Mouse (Mus musculus) intestine, postnatal 0 days (tissue): ENCODE data around the gene Slc41a3. TPM values are rescaled to one million over a fixed set of nuclear protein-coding genes. Genes with fewer than 3 reads are reported as not detected.

Experiments
- ATAC-seq: fragments of 200-750 bp; cut with Nextera tagmentation; 2 replicates; pipeline ENCODE4 v1.8.0; 2017; ENCODE audit warnings: mild to moderate bottlenecking, moderate TSS enrichment, moderate library complexity
- H3K27ac ChIP-seq: fragments of 300-500 bp; sonication (generic); 2 replicates; pipeline ENCODE4 v1.5.1; 2014; ENCODE audit warnings: mild to moderate bottlenecking, low read depth, low read length, moderate library complexity
- H3K27me3 ChIP-seq: fragments of 300-500 bp; sonication (generic); replicated peaks from 2 replicates; pipeline ENCODE4 v1.6.1; 2014; ENCODE audit warnings: low read length, mixed read lengths; ENCODE audit not compliant: control insufficient read depth, insufficient read depth
- H3K36me3 ChIP-seq: fragments of 300-500 bp; sonication (generic); 2 replicates; pipeline ENCODE4 v1.6.1; 2014; ENCODE audit warnings: mild to moderate bottlenecking, moderate library complexity; ENCODE audit not compliant: control insufficient read depth, insufficient read depth
- H3K4me1 ChIP-seq: fragments of 300-500 bp; sonication (generic); replicated peaks from 2 replicates; pipeline ENCODE4 v1.6.1; 2014; ENCODE audit warnings: antibody characterized with exemption, low read length, mixed read lengths; ENCODE audit not compliant: control insufficient read depth, insufficient read depth
- H3K4me2 ChIP-seq: fragments of 300-500 bp; sonication (generic); replicated peaks from 2 replicates; pipeline ENCODE4 v1.6.1; 2014; ENCODE audit warnings: low read depth, mild to moderate bottlenecking, moderate library complexity
- H3K4me3 ChIP-seq: fragments of 300-500 bp; sonication (generic); 2 replicates; pipeline ENCODE4 v1.5.1; 2014; ENCODE audit warnings: low read depth, low read length
- H3K9ac ChIP-seq: fragments of 300-500 bp; sonication (generic); 2 replicates; pipeline ENCODE4 v1.6.1; 2014; ENCODE audit warnings: mild to moderate bottlenecking, low read depth, low read length
- H3K9me3 ChIP-seq: fragments of 300-500 bp; sonication (generic); 2 replicates; pipeline ENCODE4 v1.6.1; 2016; ENCODE audit warnings: mixed run types; ENCODE audit not compliant: control insufficient read depth
- CTCF ChIP-seq: sonication (generic); IDR thresholded peaks from 2 replicates; pipeline ENCODE4 v1.5.1; 2016; ENCODE audit warnings: low read depth, mild to moderate bottlenecking, control low read depth, antibody characterized with exemption, moderate library complexity
- WGBS: fragments of 180-500 bp; shearing (Covaris S2); extraction: QIAGEN DNeasy Blood & Tissue Kit; methylation state at CpG from one replicate; pipeline ENCODE4 v1.1.7; 2014; 5-methylcytosine and 5-hydroxymethylcytosine counted together
- polyA plus RNA-seq: library from polyadenylated mRNA; unstranded; fragments of >200 nt; fragmentation: Nextera tagmentation; extraction: Ambion mirVana; gene quantifications from 2 replicates; pipeline ENCODE4 v1.2.1, GENCODE M21; 2015

The Slc41a3 gene
- polyA plus RNA-seq, 1 experiment from 2014 or later: 8.8 TPM

GRCm38 (mm10) chr6:90561234-90561781, 43.2 kb upstream of the Slc41a3 start:
- Histone ChIP-seq H3K4me2 (no peak overlapping the region), H3K27ac (no peak overlapping the region), H3K4me1 (peaks cover 7% of the 10 kb centered on the region), H3K27me3 (no peaks in the 10 kb centered on the region), H3K4me3 (no peak overlapping the region), H3K36me3 (no peaks in the 10 kb centered on the region), H3K9ac (no peak overlapping the region), H3K9me3 (no peaks in the 10 kb centered on the region)
- TF ChIP-seq CTCF: peak; percentile 80
- ATAC-seq: peak; percentile 80
- WGBS: 27% methylated on average over 2 of the region's 2 CpGs

GRCm38 (mm10) chr6:90564240-90564639, 40.3 kb upstream of the Slc41a3 start:
- TF ChIP-seq CTCF: no peak
- ATAC-seq: no peak
- H3K27ac ChIP-seq: no peak overlapping the region
- H3K36me3 ChIP-seq: no peaks in the 10 kb centered on the region
- H3K9ac ChIP-seq: no peak overlapping the region
- no peak overlapping the region for H3K4me2 ChIP-seq
- no peak overlapping the region for H3K4me3 ChIP-seq
- no peaks in the 10 kb centered on the region for H3K27me3 ChIP-seq
- H3K4me1 ChIP-seq: peaks cover 7% of the 10 kb centered on the region
- no peaks in the 10 kb centered on the region for H3K9me3 ChIP-seq
- 84% methylated on average over 9 of the region's 9 CpGs for WGBS

- no peak for TF ChIP-seq CTCF
- H3K4me3 ChIP-seq: no peak overlapping the region
- H3K9me3 ChIP-seq: no peaks in the 10 kb centered on the region
- H3K36me3 ChIP-seq: no peaks in the 10 kb centered on the region
- ATAC-seq: no peak
- no peak overlapping the region for H3K4me2 ChIP-seq
- no peaks in the 10 kb centered on the region for H3K27me3 ChIP-seq
- no peak overlapping the region for H3K27ac ChIP-seq
- peaks cover 4% of the 10 kb centered on the region; the same call in 1 of the 2 replicates for H3K4me1 ChIP-seq
- H3K9ac ChIP-seq: no peak overlapping the region
- WGBS: 46% methylated on average over 13 of the region's 13 CpGs
These were observed 38.9 kb upstream of the Slc41a3 start for GRCm38 (mm10) chr6:90565357-90566215.

GRCm38 (mm10) chr6:90567486-90567885, 37.0 kb upstream of the Slc41a3 start:
- H3K4me2 ChIP-seq: no peak overlapping the region
- H3K4me3 ChIP-seq: no peak overlapping the region
- H3K36me3 ChIP-seq: no peaks in the 10 kb centered on the region
- WGBS: 65% methylated on average over 3 of the region's 3 CpGs
- H3K4me1 ChIP-seq: peaks cover 4% of the 10 kb centered on the region; the same call in 1 of the 2 replicates
- no peak overlapping the region for H3K9ac ChIP-seq
- no peak for TF ChIP-seq CTCF
- no peaks in the 10 kb centered on the region for H3K9me3 ChIP-seq
- no peak for ATAC-seq
- no peaks in the 10 kb centered on the region for H3K27me3 ChIP-seq
- H3K27ac ChIP-seq: no peak overlapping the region

- H3K9ac ChIP-seq: no peak overlapping the region
- H3K27me3 ChIP-seq: no peaks in the 10 kb centered on the region
- no peaks in the 10 kb centered on the region for H3K9me3 ChIP-seq
- ATAC-seq: no peak
- H3K4me3 ChIP-seq: no peak overlapping the region
- H3K27ac ChIP-seq: no peak overlapping the region
- peaks cover 4% of the 10 kb centered on the region; the same call in 1 of the 2 replicates for H3K4me1 ChIP-seq
- no peak overlapping the region for H3K4me2 ChIP-seq
- 80% methylated on average over 3 of the region's 3 CpGs for WGBS
- no peaks in the 10 kb centered on the region for H3K36me3 ChIP-seq
- TF ChIP-seq CTCF: no peak
These were observed 36.6 kb upstream of the Slc41a3 start for GRCm38 (mm10) chr6:90567928-90568327.

- Histone ChIP-seq H3K27me3 (no peaks in the 10 kb centered on the region), H3K9me3 (no peaks in the 10 kb centered on the region), H3K4me2 (no peak overlapping the region), H3K9ac (no peak overlapping the region), H3K4me1 (peaks cover 4% of the 10 kb centered on the region; the same call in 1 of the 2 replicates), H3K36me3 (no peaks in the 10 kb centered on the region), H3K4me3 (no peak overlapping the region), H3K27ac (no peak overlapping the region)
- no peak for TF ChIP-seq CTCF
- WGBS: 74% methylated on average over 4 of the region's 4 CpGs
- ATAC-seq: no peak
These were observed 35.8 kb upstream of the Slc41a3 start for GRCm38 (mm10) chr6:90568721-90569120.
